Mouse (Mus musculus): ENCODE measurements around the gene Miox. TPM values are rescaled to one million over a fixed set of nuclear protein-coding genes. Genes with fewer than 3 reads are reported as not detected.

Gene Miox
- polyA plus RNA-seq (2012; rRNA removed), result 0.23 TPM in 1 of 2 replicates, not detected in the other

DNA sequence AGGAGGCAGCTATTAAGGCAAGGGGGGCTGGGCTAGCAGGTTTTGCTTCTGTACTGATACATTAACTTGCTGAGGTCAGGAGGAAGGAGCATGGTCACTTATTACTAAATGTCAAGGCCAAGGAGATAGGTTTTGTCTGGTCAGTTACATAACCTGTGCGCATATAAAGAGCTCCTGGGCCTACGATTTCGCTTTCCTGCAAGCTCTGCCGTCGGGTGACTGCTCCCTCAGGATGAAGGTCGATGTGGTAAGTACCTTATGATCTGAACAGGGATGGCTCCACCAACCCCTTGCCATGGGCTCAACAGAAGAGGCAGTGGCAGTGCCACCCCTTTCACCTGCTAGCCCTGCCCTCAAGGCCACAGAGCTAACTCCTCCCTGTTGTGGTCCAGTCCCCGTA is at the start of gene Miox:
TSS of gene Miox (plus strand) at position 128 of the 400 bp plus-strand sequence.
- no peak for DNase-seq (ENCODE audit: low read depth)

DNA sequence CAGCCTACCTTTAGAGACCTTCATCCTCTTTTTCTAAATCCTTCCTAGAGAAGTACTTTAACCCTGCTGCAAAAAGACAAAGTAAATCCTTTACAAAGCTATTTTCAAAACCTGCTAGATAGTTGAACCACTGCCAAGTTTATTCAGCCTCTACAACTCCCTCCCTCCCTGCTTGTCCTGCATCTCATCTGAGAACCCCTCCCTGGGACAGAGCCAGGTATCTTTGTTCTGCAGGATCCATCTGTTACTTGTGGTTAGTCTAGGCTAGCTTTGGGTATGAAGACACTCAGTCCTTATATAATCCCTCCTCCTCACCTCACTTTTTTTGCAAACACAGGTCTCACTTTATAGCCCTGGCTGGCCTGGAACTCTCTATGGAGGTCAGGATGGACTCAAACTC is 49.2 kb upstream of the Miox start:
- no peak for DNase-seq (ENCODE audit: low read depth)

DNA sequence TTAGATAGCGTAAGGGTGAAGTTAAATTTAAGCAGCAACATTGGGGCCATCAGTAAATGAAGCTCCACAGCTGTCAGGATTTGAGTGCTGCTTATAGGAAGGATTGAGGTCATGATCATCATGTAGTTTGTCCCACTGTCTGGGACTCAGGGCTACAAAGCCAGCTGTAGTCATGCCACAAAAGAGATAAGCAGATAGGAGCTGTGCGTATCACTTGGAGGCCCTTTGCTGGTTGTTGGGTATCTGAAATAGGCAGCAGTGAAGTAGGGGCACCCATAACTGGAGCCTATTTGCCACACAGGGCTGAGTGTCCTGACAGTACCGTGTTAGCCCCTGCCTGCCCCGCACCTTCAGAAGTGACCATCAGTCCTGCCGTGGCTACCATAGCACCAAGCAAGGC is 48.7 kb upstream of the Miox start:
- no peak for DNase-seq (ENCODE audit: low read depth)

- no peak for DNase-seq (ENCODE audit: low read depth)
Observed at GRCm38 (mm10) chr15:89286114-89286513, 48.1 kb upstream of the Miox start.

DNA sequence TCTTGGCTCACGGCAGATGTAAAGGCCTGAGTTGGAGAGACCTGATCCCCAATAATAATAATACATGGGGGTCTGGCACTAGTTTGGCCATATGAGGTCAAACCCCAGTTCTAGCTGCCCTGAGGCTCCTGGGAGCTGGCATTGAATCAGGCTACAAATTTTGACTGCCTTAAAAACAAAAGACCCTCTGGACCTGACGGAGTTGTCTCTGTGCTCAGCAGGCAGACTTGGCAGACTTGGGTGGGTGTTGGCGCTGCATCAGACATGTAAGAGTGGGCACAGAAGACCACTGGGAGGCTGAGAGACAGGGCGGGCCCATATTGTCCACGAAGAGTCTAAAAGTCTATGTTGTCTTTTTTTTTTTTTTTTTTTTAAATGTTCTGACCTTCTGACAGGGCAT is 47.6 kb upstream of the Miox start:
- DNase-seq (ENCODE audit: low read depth), result no peak

- no peak for DNase-seq (ENCODE audit: low read depth)
Observed at GRCm38 (mm10) chr15:89288227-89288767, 45.9 kb upstream of the Miox start.

DNA sequence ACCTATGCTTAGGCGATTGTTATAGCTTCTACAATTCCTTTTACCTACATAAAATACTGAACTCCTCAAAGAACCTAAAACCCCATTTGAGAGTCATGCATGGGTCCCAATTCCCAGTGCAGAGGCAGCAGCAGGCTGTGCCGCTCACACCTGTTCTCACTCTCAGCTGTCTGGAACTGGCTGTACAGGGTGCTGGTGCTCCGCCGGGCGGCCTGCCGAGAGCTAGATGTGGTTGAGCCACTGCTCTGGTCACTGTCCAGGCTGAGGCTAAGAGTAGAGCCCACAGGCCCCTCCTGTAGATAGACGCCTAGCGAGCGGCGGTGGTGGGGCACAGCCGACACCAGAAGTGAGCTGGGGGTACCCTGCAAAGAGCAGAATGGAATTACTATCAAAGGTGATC is 44.7 kb upstream of the Miox start:
- no peak for DNase-seq (ENCODE audit: low read depth)

DNA sequence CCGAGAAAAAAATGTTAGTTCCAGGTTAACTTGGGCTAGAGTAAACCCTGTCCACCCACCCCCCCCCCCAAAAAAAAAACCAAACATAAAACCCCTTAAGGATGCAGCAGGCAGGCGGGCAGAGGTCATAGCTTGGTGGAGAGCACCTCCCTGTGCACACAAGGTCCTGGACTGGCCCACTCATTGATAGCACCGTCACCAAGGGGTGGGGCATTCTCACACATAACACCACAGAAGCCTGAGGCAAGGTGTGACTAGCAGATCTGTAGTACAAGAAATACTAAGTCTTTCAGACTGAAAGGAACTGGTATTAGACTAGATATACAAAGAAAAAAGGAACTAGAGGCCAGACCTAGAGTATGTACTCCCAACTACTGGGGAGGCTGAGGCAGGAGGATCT is 42.7 kb upstream of the Miox start:
- no peak for DNase-seq (ENCODE audit: low read depth)

DNA sequence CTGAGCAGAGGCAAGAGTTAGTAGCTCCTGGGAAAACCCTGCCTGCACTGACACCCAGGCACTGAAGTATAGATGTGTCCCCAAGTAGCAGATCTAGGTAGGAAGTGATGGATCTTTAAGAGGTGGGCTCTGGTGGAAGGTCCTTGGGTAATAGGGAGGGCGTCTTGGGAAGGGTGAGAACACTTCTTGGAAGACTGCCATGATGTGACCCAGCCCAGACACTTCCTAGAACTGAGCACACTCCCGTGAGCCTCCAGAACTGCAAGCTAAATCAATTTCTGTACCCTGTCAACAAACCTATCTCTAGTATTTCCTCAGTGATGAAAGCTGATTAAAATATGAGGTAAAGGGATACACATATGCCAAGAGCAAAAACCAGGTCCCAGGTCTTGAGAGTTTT is 41.4 kb upstream of the Miox start:
- DNase-seq (ENCODE audit: low read depth), result no peak

DNA sequence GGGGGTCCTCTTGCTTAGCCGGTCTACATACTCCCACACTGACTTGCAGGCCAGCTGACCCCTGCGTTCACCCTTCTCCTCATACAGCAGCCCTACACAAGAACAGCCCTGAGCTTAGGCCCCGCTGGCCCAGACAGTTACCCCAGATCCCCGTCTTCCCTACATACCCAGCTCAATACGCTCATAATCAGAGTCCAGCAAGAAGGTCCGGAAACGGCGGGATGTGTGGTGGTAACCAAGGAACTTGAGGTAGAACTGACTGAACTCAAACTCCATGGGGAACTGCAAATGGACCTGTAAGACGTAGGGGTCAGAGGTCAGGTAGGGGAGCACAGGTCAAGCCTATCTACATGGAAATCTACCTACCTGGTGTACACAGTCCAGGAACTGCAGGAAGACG is 40.4 kb upstream of the Miox start:
- DNase-seq (ENCODE audit: low read depth), result no peak

DNA sequence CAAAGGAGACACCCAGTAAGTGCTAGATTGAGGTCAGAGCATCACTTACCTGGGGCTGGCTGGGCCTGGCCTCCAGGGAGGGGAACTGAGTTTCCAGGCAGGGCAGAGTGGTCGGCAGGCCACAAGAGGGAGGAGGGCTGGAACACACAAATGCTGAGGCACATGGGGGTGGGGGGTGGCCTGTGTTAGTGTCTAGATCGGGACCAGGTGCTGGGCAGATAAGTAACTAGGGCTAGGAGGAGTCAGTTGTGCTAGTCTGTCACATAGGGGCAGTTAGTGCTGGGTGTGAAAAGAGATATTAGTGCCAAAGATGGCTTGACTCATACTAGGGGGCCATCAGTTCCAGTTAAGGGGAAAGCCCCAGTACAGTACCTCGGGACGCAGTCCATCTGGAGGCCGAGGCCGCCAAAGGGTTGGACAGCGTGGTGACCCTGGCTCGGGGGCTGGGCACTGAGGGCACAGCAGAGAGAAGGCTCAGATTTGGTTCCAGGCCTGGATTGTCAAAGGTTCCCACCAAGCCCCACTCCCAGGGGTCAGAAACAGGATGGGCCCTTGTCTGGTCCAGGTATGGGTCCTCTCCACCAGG is 38.5 kb upstream of the Miox start:
- no peak for DNase-seq (ENCODE audit: low read depth)

DNA sequence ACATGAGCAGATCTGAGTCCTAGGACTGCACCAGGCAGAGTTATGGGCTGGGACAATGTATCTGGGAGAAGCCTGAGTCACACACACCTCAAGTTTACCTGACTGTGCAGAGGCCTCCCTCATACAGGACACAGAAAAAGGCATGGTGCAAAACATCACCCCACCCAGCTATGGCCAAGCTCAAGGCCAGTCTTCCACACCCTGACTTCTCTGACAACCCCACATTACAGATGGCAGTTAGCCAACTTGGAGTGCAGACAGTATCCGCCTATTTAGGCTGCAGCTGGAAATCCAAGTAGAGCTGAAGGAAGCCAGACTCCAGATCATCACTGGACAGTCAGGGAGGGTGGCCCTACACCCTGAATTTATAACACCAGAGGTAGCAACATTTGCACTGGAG is 37.7 kb upstream of the Miox start:
- no peak for DNase-seq (ENCODE audit: low read depth)

DNA sequence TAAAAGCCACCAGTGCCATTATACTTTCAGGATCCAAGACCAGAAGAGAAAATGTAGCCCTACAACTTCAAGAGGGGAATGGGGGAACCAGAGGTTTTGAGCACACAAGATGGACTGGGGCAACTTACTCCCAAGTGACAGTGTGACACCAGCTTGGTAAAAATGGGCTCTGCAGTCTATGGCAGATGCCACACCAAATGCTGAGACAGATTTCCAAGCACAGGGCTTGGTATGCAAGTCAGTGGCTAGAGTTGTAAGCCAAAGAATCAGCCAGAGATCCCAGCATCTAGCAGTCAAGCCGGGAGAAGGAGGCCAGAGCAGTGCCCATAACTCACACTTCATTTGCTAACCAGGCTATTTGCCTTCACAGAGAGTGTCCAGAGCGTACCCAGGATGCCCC is 36.5 kb upstream of the Miox start:
- DNase-seq (ENCODE audit: low read depth), result no peak

- DNase-seq (ENCODE audit: low read depth), result no peak
Observed at GRCm38 (mm10) chr15:89300180-89300579, 34.0 kb upstream of the Miox start.

- DNase-seq (ENCODE audit: low read depth), result no peak
Observed at GRCm38 (mm10) chr15:89300600-89300999, 33.6 kb upstream of the Miox start.

GRCm38 (mm10) chr15:89305966-89306365 is 28.2 kb upstream of the Miox start:
- DNase-seq (ENCODE audit: low read depth), result no peak

- DNase-seq (ENCODE audit: low read depth), result no peak
Observed at GRCm38 (mm10) chr15:89307461-89307860, 26.7 kb upstream of the Miox start.

DNA sequence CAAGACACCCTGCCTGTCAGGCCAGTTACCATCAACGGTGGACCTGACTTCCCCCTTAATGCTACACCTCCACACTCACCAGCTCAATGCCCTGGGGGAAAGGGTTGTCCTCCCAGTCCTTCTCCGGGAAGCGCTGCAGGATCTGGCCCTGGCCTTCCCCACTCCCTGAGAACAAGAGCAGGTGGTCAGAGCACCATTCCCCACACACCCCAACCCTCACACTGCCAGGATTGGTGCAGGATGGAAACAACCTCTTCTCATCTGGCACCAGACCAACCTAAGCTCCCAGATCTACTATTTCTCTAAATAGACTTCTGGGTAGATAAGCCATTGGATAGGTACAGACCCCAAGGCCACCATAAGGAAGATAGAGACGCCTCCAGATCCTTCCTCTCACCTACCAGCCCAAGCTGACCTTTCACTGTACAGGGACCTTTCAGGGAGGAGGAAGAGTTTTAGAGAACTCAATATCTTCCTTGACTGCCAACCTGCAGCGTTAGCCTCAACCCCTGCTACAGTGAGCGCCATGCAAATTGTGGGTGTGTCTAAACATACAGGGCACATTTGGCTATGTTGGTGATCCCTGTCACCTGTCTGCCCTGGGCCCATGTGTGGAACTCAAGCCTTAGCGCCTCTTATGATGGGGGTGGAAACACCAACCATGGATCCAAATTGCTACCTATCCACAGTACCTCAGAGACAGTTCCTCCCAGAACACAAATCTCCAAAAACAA is 25.6 kb upstream of the Miox start:
- DNase-seq (ENCODE audit: low read depth), result no peak

GRCm38 (mm10) chr15:89309962-89310498 is 24.2 kb upstream of the Miox start:
- DNase-seq (ENCODE audit: low read depth), result no peak

DNA sequence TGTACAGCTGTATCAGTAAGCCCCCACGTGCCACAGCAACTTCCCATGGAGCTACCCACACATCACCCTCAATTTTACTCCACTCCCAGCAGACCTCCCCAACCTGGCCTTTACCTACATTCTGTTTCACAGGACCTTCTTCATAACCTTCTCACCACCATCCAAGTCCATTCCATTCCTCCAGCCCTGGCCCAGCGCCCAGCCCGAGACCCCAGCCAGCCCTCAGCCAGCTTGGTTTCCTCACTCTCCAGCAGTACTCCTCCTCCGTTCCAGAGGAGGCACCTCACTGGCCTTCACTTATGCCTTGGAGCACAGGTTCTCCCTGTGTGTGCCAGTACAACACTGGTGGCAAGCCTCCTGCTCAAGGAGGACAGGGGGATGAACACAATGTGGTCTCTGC is 20.8 kb upstream of the Miox start:
- DNase-seq (ENCODE audit: low read depth), result no peak

DNA sequence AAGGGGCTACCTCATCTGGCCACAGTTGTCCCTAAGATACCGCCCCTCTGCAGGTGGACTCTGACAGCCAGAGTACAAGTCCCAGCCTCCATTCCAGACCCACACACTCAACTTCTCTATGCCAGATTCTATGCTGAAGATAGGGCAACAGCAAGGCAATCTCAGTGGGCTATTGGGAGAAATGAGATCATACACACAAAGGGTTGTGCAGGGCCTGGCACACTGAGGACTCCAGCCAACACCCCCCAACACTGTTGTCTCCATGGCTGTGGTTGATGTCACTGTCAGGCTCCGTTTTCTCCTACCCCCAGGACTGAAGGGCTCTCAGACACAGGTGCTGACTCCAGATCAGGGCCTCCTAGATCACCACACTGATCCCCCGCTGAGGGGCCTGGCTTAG is 20.1 kb upstream of the Miox start:
- DNase-seq (ENCODE audit: low read depth), result no peak

DNA sequence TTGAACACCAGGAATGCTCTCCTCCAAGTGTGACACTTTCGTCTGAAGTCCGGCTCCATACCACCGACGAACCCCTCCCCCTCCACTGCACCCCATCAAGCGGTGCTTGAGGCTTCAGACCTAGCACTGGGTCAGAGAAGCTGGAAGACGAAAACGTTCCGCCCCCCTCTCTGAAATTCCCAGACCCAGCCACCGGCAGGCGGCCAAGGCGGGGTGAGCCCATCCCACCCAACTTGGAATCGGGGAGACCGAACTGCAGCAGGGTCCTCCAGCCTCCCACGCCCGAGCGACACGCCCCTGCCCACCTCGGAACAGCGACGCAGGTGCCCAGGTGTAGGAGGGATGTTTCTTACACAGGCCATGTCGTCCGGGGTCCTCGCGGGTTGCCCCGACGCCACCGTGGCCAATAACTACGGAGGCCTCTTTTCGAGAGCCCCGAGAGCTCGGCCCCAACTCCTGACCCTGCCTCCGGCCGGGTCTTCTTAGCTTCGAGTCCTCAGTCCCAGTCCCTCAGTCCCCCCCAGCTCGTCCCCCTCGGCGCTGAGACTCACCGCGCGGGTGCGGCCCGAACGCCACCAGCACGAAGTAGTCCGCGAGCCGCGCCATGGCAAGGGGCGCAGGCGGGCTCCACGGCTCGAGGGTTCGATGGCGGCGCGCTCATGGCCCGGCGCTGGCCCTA is 19.5 kb upstream of the Miox start:
- no peak for DNase-seq (ENCODE audit: low read depth)
